Mouse (Mus musculus) stomach, postnatal 0 days (tissue): ENCODE results near the gene Hbb-bs. TPM values are rescaled to one million over a fixed set of nuclear protein-coding genes. Genes with fewer than 3 reads are reported as not detected.
"Not testable (repeated sequence)": the region's sequence is repeated elsewhere in the genome, so short reads cannot be mapped to it uniquely, and the experiment has no call there.

Experiments used
- ATAC-seq: fragments of 200-750 bp; cut with Nextera tagmentation; 2 replicates; pipeline ENCODE4 v1.8.0; 2017; ENCODE audit not compliant: low FRiP score, low TSS enrichment
- DNase-seq: peaks from one replicate; pipeline ENCODE4 v3.0.0-alpha.2; 2016; ENCODE audit warnings: low spot score
- H3K27ac ChIP-seq: fragments of 300-500 bp; sonication (generic); replicated peaks from 2 replicates; pipeline ENCODE4 v1.5.1; 2014; ENCODE audit warnings: mild to moderate bottlenecking, control low read depth
- H3K27me3 ChIP-seq: fragments of 300-500 bp; sonication (generic); 2 replicates; pipeline ENCODE4 v1.6.1; 2014; ENCODE audit warnings: low read length; ENCODE audit not compliant: control insufficient read depth, insufficient read depth
- H3K36me3 ChIP-seq: fragments of 300-500 bp; sonication (generic); 2 replicates; pipeline ENCODE4 v1.6.1; 2014; ENCODE audit warnings: low read length, mixed read lengths; ENCODE audit not compliant: control insufficient read depth, insufficient read depth
- H3K4me1 ChIP-seq: fragments of 300-500 bp; sonication (generic); replicated peaks from 2 replicates; pipeline ENCODE4 v1.6.1; 2014; ENCODE audit warnings: antibody characterized with exemption; ENCODE audit not compliant: control insufficient read depth, insufficient read depth
- H3K4me2 ChIP-seq: fragments of 300-500 bp; sonication (generic); replicated peaks from 2 replicates; pipeline ENCODE4 v1.6.1; 2014; ENCODE audit warnings: low read depth, mild to moderate bottlenecking, control low read depth, moderate library complexity
- H3K4me3 ChIP-seq: fragments of 300-500 bp; sonication (generic); 2 replicates; pipeline ENCODE4 v1.5.1; 2014; ENCODE audit warnings: low read depth, low read length, control low read depth
- H3K9ac ChIP-seq: fragments of 300-500 bp; sonication (generic); 2 replicates; pipeline ENCODE4 v1.6.1; 2014; ENCODE audit warnings: mild to moderate bottlenecking, low read length, control low read depth, mixed read lengths
- H3K9me3 ChIP-seq: fragments of 300-500 bp; sonication (generic); 2 replicates; pipeline ENCODE4 v1.6.1; 2016; ENCODE audit warnings: low read length; ENCODE audit not compliant: control insufficient read depth
- CTCF ChIP-seq: IDR thresholded peaks from 2 replicates; pipeline ENCODE4 v1.5.1; 2016; ENCODE audit warnings: antibody characterized with exemption, low read depth, mild to moderate bottlenecking, moderate library complexity
- EP300 ChIP-seq: optimal IDR thresholded peaks from 2 replicates; pipeline ENCODE3; 2016; ENCODE audit warnings: antibody characterized with exemption
- WGBS: fragments of 180-500 bp; shearing (Covaris S2); extraction: QIAGEN DNeasy Blood & Tissue Kit; methylation state at CpG from one replicate; pipeline ENCODE4 v1.1.7; 2014; 5-methylcytosine and 5-hydroxymethylcytosine counted together
- polyA plus RNA-seq: library from polyadenylated mRNA; unstranded; fragments of >200 nt; fragmentation: Nextera tagmentation; extraction: Ambion mirVana; gene quantifications from 2 replicates; pipeline ENCODE4 v1.2.1, GENCODE M21; 2015

Hbb-bs gene
- polyA plus RNA-seq, 1 experiment from 2014 or later, result 597 TPM

- TF ChIP-seq CTCF, result no peak
- no peak for TF ChIP-seq EP300
- H3K4me2 ChIP-seq, result no peak within 1 kb of the TSS
- no peaks in the 10 kb centered on the region for H3K27me3 ChIP-seq
- no peak within 1 kb of the TSS for H3K27ac ChIP-seq
- no peaks in the 10 kb centered on the region for H3K36me3 ChIP-seq
- no peak within 1 kb of the TSS for H3K9ac ChIP-seq
- DNase-seq (no peak), ATAC-seq (no peak)
- no peak within 1 kb of the TSS for H3K4me3 ChIP-seq
- WGBS, result 75% methylated on average over 2 of the region's 2 CpGs
- H3K9me3 ChIP-seq, result no peaks in the 10 kb centered on the region
- H3K4me1 ChIP-seq, result no peaks in the 10 kb centered on the region
Measured at GRCm38 (mm10) chr7:103843034-103843433, 15.1 kb upstream of the Hbb-bs start, which contains the start of gene Hbb-bh1. TSS of gene Hbb-bh1 (minus strand) at chr7:103843164.

- no peaks in the 10 kb centered on the region for H3K36me3 ChIP-seq
- H3K9ac ChIP-seq, result no peak within 1 kb of the TSS
- TF ChIP-seq CTCF (no peak), EP300 (no peak)
- DNase-seq (no peak), ATAC-seq (no peak)
- H3K4me2 ChIP-seq, result no peak within 1 kb of the TSS
- H3K27me3 ChIP-seq, result no peaks in the 10 kb centered on the region
- H3K9me3 ChIP-seq, result no peaks in the 10 kb centered on the region
- no peaks in the 10 kb centered on the region for H3K4me1 ChIP-seq
- no peak within 1 kb of the TSS for H3K4me3 ChIP-seq
- WGBS, result 54% methylated on average over 3 of the region's 3 CpGs
- H3K27ac ChIP-seq, result no peak within 1 kb of the TSS
Measured at GRCm38 (mm10) chr7:103840268-103840667, 12.4 kb upstream of the Hbb-bs start, which contains the start of gene Hbb-bh2. TSS of gene Hbb-bh2 (minus strand) at chr7:103840520.

- not testable (repeated sequence) for H3K27me3 ChIP-seq, H3K9me3 ChIP-seq, DNase-seq, H3K4me1 ChIP-seq, H3K9ac ChIP-seq, ATAC-seq, H3K27ac ChIP-seq, H3K36me3 ChIP-seq, H3K4me3 ChIP-seq, H3K4me2 ChIP-seq
- no CpG with 5 or more reads among the region's 2 CpGs for WGBS
Measured at GRCm38 (mm10) chr7:103827139-103827538, 757 bp downstream of the Hbb-bs start.

GRCm38 (mm10) chr7:103826255-103826887 lies 1.5 kb downstream of the Hbb-bs start:
- WGBS, result 59% methylated on average over 3 of the region's 3 CpGs
- Histone ChIP-seq H3K9ac (no peak overlapping the region), H3K4me2 (no peak overlapping the region), H3K27ac (no peak overlapping the region), H3K4me3 (no peak overlapping the region), H3K27me3 (no peaks in the 10 kb centered on the region), H3K9me3 (no peaks in the 10 kb centered on the region), H3K4me1 (no peaks in the 10 kb centered on the region), H3K36me3 (no peaks in the 10 kb centered on the region)
- TF ChIP-seq EP300 (no peak), CTCF (no peak)
- no peak for ATAC-seq
- DNase-seq, result no peak

GRCm38 (mm10) chr7:103825536-103826254 lies 2.2 kb downstream of the Hbb-bs start:
- Histone ChIP-seq H3K27ac (no peak overlapping the region), H3K4me1 (no peaks in the 10 kb centered on the region), H3K4me3 (no peak overlapping the region), H3K36me3 (no peaks in the 10 kb centered on the region), H3K9ac (no peak overlapping the region), H3K4me2 (no peak overlapping the region), H3K9me3 (no peaks in the 10 kb centered on the region), H3K27me3 (no peaks in the 10 kb centered on the region)
- WGBS, result 89% methylated on average over 3 of the region's 3 CpGs
- TF ChIP-seq EP300 (no peak), CTCF (no peak)
- no peak for DNase-seq
- ATAC-seq, result no peak

- TF ChIP-seq EP300, result no peak
- Histone ChIP-seq H3K4me1 (no peaks in the 10 kb centered on the region), H3K9ac (no peak overlapping the region), H3K4me3 (no peak overlapping the region), H3K27ac (no peak overlapping the region), H3K36me3 (no peaks in the 10 kb centered on the region), H3K9me3 (no peaks in the 10 kb centered on the region), H3K4me2 (no peak overlapping the region), H3K27me3 (no peaks in the 10 kb centered on the region)
- no peak for ATAC-seq
- DNase-seq, result no peak
- WGBS, result 76% methylated on average over 2 of the region's 2 CpGs
Measured at GRCm38 (mm10) chr7:103824597-103824996, 3.3 kb downstream of the Hbb-bs start.

GRCm38 (mm10) chr7:103815085-103815484 lies 12.8 kb downstream of the Hbb-bs start:
- H3K4me2 ChIP-seq, H3K27me3 ChIP-seq, DNase-seq, H3K9ac ChIP-seq, ATAC-seq, H3K9me3 ChIP-seq, H3K4me3 ChIP-seq, H3K4me1 ChIP-seq, H3K36me3 ChIP-seq, H3K27ac ChIP-seq: not testable (repeated sequence)
- WGBS, result 71% methylated on average over 1 of the region's 2 CpGs
